Mouse (Mus musculus): ENCODE results near the gene Lce1g. TPM values are rescaled to one million over a fixed set of nuclear protein-coding genes. Genes with fewer than 3 reads are reported as not detected.

The Lce1g gene
- polyA plus RNA-seq, 1 experiment from 2014 or later = not detected

Other genes with a start within 250 kb of the Lce1g start
- not detected in 2 replicates for gene 2310046K23Rik, start 217.8 kb downstream of the Lce1g start, polyA plus RNA-seq (2015; fragmentation: Nextera tagmentation; extraction: Ambion mirVana)
- gene Ivl, start 178.6 kb downstream of the Lce1g start, polyA plus RNA-seq (2015; fragmentation: Nextera tagmentation; extraction: Ambion mirVana) = not detected in 2 replicates
- gene Smcp, start 163.3 kb downstream of the Lce1g start, polyA plus RNA-seq (2015; fragmentation: Nextera tagmentation; extraction: Ambion mirVana) = not detected in 2 replicates
- gene 2210017I01Rik, start 144.8 kb downstream of the Lce1g start, polyA plus RNA-seq (2015; fragmentation: Nextera tagmentation; extraction: Ambion mirVana) = not detected in 2 replicates
- gene Lce6a, start 130.7 kb downstream of the Lce1g start, polyA plus RNA-seq (2015; fragmentation: Nextera tagmentation; extraction: Ambion mirVana) = not detected in 2 replicates
- gene Lce1a1, start 104.0 kb downstream of the Lce1g start, polyA plus RNA-seq (2015; fragmentation: Nextera tagmentation; extraction: Ambion mirVana) = not detected in 2 replicates
- not detected in 2 replicates for gene Lce1b, start 95.4 kb downstream of the Lce1g start, polyA plus RNA-seq (2015; fragmentation: Nextera tagmentation; extraction: Ambion mirVana)
- gene Lce1a2, start 82.0 kb downstream of the Lce1g start, polyA plus RNA-seq (2015; fragmentation: Nextera tagmentation; extraction: Ambion mirVana) = not detected in 2 replicates
- gene Lce1c, start 73.1 kb downstream of the Lce1g start, polyA plus RNA-seq (2015; fragmentation: Nextera tagmentation; extraction: Ambion mirVana) = not detected in 2 replicates
- not detected in 2 replicates for gene Lce1d, start 65.1 kb downstream of the Lce1g start, polyA plus RNA-seq (2015; fragmentation: Nextera tagmentation; extraction: Ambion mirVana)
- gene Lce1e, start 43.3 kb downstream of the Lce1g start, polyA plus RNA-seq (2015; fragmentation: Nextera tagmentation; extraction: Ambion mirVana) = not detected in 2 replicates
- not detected in 2 replicates for gene Lce1f, start 32.0 kb downstream of the Lce1g start, polyA plus RNA-seq (2015; fragmentation: Nextera tagmentation; extraction: Ambion mirVana)
- gene Gm38119, start 13.2 kb downstream of the Lce1g start, polyA plus RNA-seq (2015; fragmentation: Nextera tagmentation; extraction: Ambion mirVana) = not detected in 2 replicates
- not detected in 2 replicates for gene Lce1h, start 12.7 kb upstream of the Lce1g start, polyA plus RNA-seq (2015; fragmentation: Nextera tagmentation; extraction: Ambion mirVana)
- gene Lce1i, start 26.6 kb upstream of the Lce1g start, polyA plus RNA-seq (2015; fragmentation: Nextera tagmentation; extraction: Ambion mirVana) = not detected in 2 replicates
- gene Lce1j, start 38.2 kb upstream of the Lce1g start, polyA plus RNA-seq (2015; fragmentation: Nextera tagmentation; extraction: Ambion mirVana) = not detected in 2 replicates
- gene Lce1k, start 55.6 kb upstream of the Lce1g start, polyA plus RNA-seq (2015; fragmentation: Nextera tagmentation; extraction: Ambion mirVana) = not detected in 2 replicates
- not detected in 2 replicates for gene Kprp, start 74.9 kb upstream of the Lce1g start, polyA plus RNA-seq (2015; fragmentation: Nextera tagmentation; extraction: Ambion mirVana)
- gene Lce1l, start 98.9 kb upstream of the Lce1g start, polyA plus RNA-seq (2015; fragmentation: Nextera tagmentation; extraction: Ambion mirVana) = not detected in 2 replicates
- not detected in 2 replicates for gene 2310050C09Rik, start 117.9 kb upstream of the Lce1g start, polyA plus RNA-seq (2015; fragmentation: Nextera tagmentation; extraction: Ambion mirVana)
- not detected in 2 replicates for gene Lce3a, start 173.9 kb upstream of the Lce1g start, polyA plus RNA-seq (2015; fragmentation: Nextera tagmentation; extraction: Ambion mirVana)
- not detected in 2 replicates for gene Lce3b, start 180.6 kb upstream of the Lce1g start, polyA plus RNA-seq (2015; fragmentation: Nextera tagmentation; extraction: Ambion mirVana)
- gene Lce3c, start 192.1 kb upstream of the Lce1g start, polyA plus RNA-seq (2015; fragmentation: Nextera tagmentation; extraction: Ambion mirVana) = not detected in 2 replicates
- not detected in 2 replicates for gene Lce3d, start 205.1 kb upstream of the Lce1g start, polyA plus RNA-seq (2015; fragmentation: Nextera tagmentation; extraction: Ambion mirVana)
- not detected in 2 replicates for gene Lce3e, start 214.7 kb upstream of the Lce1g start, polyA plus RNA-seq (2015; fragmentation: Nextera tagmentation; extraction: Ambion mirVana)
- not detected in 2 replicates for gene Lce3f, start 239.9 kb upstream of the Lce1g start, polyA plus RNA-seq (2015; fragmentation: Nextera tagmentation; extraction: Ambion mirVana)

Measured in lung, embryonic 15.5 days (tissue).